Mouse (Mus musculus) erythroblast, embryonic 14.5 days (primary cell): ENCODE results near the gene Cish. TPM values are rescaled to one million over a fixed set of nuclear protein-coding genes. Genes with fewer than 3 reads are reported as not detected.

Experiments used
- H3K27me3 ChIP-seq: 2 replicates; pipeline ENCODE4 v1.6.1; 2012; ENCODE audit warnings: inconsistent platforms; ENCODE audit not compliant: control insufficient read depth
- H3K36me3 ChIP-seq: 2 replicates; pipeline ENCODE4 v1.6.1; 2012; ENCODE audit warnings: mild to moderate bottlenecking, inconsistent platforms; ENCODE audit not compliant: control insufficient read depth
- H3K4me1 ChIP-seq: 2 replicates; pipeline ENCODE4 v1.6.1; 2012; ENCODE audit warnings: inconsistent platforms; ENCODE audit not compliant: control insufficient read depth
- H3K4me3 ChIP-seq: replicated peaks from 2 replicates; pipeline ENCODE3; 2012; ENCODE audit warnings: moderate library complexity, mild to moderate bottlenecking, inconsistent platforms
- H3K9me3 ChIP-seq: 2 replicates; pipeline ENCODE4 v1.6.1; 2012; ENCODE audit warnings: low read length, inconsistent platforms, mixed read lengths; ENCODE audit not compliant: control insufficient read depth
- GATA1 ChIP-seq: IDR thresholded peaks from 2 replicates; pipeline ENCODE4 v1.6.1; 2012; ENCODE audit warnings: low read length, inconsistent platforms, mixed read lengths
- TAL1 ChIP-seq: IDR thresholded peaks from 3 replicates; pipeline ENCODE4 v1.6.1; 2012; ENCODE audit warnings: low read length, inconsistent platforms, mixed read lengths
- polyA plus RNA-seq: library from polyadenylated mRNA; stranded (reverse); fragments of >175 nt; gene quantifications from 2 replicates; pipeline ENCODE4 v1.2.3, GENCODE M21; 2012

Gene Cish
- polyA plus RNA-seq, 1 experiment = 4.1 TPM

- Histone ChIP-seq H3K36me3 (peaks cover 12% of the 10 kb centered on the region), H3K4me1 (peaks cover 3% of the 10 kb centered on the region), H3K9me3 (no peaks in the 10 kb centered on the region), H3K27me3 (no peaks in the 10 kb centered on the region), H3K4me3 (no peak overlapping the region)
- TF ChIP-seq GATA1 = no peak
- TF ChIP-seq TAL1 = no peak
These were observed 27.7 kb downstream of the Cish start for GRCm38 (mm10) chr9:107323558-107323957.

DNA sequence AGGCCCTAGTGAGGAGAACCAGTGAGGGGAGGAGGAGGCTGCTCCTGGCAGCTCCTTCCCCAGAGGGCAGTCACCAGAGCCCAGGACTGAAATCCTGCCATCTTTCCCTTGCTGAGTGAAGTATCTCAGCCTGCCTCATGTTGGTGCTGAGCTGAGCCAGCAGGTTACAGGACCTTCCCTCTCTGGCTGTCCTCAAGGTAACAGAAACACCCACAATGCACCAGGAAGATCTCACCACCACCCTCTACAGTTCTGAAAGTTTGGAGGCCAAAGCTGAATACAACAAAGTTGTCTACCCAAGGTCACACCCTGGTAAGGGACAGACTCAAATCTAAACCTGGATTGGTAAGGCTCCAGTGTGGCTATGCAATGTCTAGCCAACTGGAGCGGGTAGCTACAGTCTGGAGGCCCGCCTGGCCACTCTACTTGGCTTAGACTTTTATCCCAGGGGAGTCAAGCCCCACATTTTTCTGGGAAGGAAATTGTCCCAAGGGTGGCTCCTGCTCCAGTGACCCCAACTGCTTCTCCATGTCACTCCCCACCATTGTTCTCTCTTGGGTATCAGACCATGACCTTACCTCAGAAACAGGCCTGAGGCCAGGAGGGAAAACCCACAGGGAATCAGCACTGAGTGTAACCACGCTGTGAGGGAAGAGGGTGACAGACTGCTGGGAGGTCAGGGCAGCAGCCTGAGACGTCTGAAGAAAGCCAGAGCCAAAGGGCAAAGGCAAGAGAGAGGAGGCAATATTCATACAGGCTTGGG, 29.2 kb downstream of the Cish start:
- Histone ChIP-seq H3K4me3 (no peak overlapping the region), H3K36me3 (peaks cover 12% of the 10 kb centered on the region), H3K9me3 (no peaks in the 10 kb centered on the region), H3K4me1 (peaks cover 3% of the 10 kb centered on the region), H3K27me3 (no peaks in the 10 kb centered on the region)
- no peak for TF ChIP-seq TAL1
- no peak for TF ChIP-seq GATA1

DNA sequence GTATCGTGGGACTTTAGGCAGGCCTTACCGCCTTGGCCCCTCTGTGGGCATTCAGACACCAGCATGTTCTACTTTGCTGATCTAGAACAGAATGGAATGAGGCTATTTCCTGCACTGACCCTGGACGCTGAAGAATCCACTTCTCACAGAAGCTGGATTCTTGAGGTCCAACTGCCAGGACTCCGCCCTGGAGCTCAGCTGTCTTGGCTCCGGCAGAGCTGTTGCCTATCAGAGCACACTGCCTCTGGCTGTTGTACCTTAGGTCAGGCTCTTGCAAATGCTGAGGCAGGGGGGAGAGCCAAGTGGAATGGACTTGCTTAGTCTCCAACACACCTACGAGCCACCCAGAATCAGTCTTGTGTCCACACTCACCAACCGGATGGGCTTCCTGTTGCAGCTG, 30.1 kb downstream of the Cish start:
- H3K36me3 ChIP-seq = peaks cover 12% of the 10 kb centered on the region
- TF ChIP-seq TAL1 (no peak), GATA1 (no peak)
- peaks cover 3% of the 10 kb centered on the region for H3K4me1 ChIP-seq
- no peaks in the 10 kb centered on the region for H3K9me3 ChIP-seq
- no peaks in the 10 kb centered on the region for H3K27me3 ChIP-seq
- no peak overlapping the region for H3K4me3 ChIP-seq

DNA sequence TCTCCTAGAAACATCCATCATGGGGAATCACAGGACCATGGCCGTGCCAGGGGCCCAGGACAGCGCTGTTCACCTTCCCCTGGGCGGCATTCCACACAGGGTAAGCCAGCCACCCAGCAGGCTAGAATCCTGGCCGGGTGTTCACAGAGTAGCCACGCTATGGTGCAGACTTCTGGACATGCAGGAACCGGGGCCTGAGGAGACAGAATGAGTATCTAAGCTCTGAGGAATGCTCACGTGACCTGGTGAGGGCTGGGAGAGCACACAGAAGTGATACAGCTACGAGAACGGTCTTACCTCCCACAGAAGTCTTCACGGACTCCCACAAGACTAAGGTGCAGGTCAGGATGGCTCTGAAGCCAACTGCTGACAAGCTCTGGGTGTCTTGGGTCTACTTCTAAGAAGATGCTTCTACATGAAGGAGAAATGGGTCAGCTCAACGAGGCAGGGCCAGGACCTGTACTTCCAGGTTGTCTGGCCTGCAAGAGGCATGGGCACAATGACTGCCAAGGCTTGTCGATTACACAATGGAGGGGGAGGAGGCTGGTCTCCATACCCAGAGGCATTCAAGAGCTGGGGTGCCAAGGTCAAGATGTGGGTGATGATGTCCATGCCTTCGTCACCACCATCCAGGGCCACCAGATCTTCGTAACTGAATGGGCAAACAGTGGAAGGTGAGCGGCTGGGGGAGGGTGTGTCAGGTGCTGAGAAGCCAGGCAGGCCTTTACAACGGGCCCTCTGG, 32.2 kb downstream of the Cish start:
- H3K36me3 ChIP-seq = peaks cover 14% of the 10 kb centered on the region
- H3K9me3 ChIP-seq = no peaks in the 10 kb centered on the region
- H3K4me3 ChIP-seq = no peak overlapping the region
- H3K27me3 ChIP-seq = no peaks in the 10 kb centered on the region
- TF ChIP-seq GATA1 = no peak
- no peak for TF ChIP-seq TAL1
- peaks cover 3% of the 10 kb centered on the region for H3K4me1 ChIP-seq

- Histone ChIP-seq H3K4me1 (peaks cover 5% of the 10 kb centered on the region), H3K36me3 (peaks cover 17% of the 10 kb centered on the region)
These were observed 35.0 kb downstream of the Cish start for GRCm38 (mm10) chr9:107330791-107331190.

DNA sequence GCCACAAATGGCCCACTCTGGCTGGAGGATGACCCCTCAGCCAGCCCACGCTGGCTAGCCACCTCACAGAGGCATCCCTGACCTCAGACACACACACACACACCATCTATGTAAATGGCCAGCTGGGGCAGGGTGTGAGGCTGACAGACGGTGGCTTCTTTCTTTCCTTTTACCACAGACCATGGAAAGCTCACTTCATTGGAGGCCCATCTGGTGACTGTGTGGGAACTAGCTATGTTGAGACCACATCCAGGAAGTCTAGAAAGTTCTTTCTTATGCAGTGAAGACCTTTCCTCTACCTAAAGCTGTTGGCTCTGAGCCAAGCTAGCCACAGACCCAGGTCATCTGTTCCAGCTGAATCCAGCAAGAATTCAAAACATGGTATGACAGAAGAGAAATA, 37.9 kb downstream of the Cish start:
- H3K4me3 ChIP-seq = no peak overlapping the region
- peaks cover 26% of the 10 kb centered on the region for H3K4me1 ChIP-seq
- no peaks in the 10 kb centered on the region for H3K9me3 ChIP-seq
- no peaks in the 10 kb centered on the region for H3K27me3 ChIP-seq
- TF ChIP-seq TAL1 (no peak), GATA1 (no peak)
- peaks cover 6% of the 10 kb centered on the region for H3K36me3 ChIP-seq

More at GRCm38 (mm10) chr9:107330791-107331190, 35.0 kb downstream of the Cish start:
- no peak for TF ChIP-seq TAL1
- no peak for TF ChIP-seq GATA1
- Histone ChIP-seq H3K4me3 (no peak overlapping the region), H3K27me3 (no peaks in the 10 kb centered on the region), H3K9me3 (no peaks in the 10 kb centered on the region)

- TF ChIP-seq GATA1 (no peak), TAL1 (no peak)
- Histone ChIP-seq H3K9me3 (no peaks in the 10 kb centered on the region), H3K4me1 (peaks cover 28% of the 10 kb centered on the region), H3K36me3 (peaks cover 6% of the 10 kb centered on the region), H3K27me3 (no peaks in the 10 kb centered on the region), H3K4me3 (no peak overlapping the region)
These were observed 38.5 kb downstream of the Cish start for GRCm38 (mm10) chr9:107334356-107334755.

DNA sequence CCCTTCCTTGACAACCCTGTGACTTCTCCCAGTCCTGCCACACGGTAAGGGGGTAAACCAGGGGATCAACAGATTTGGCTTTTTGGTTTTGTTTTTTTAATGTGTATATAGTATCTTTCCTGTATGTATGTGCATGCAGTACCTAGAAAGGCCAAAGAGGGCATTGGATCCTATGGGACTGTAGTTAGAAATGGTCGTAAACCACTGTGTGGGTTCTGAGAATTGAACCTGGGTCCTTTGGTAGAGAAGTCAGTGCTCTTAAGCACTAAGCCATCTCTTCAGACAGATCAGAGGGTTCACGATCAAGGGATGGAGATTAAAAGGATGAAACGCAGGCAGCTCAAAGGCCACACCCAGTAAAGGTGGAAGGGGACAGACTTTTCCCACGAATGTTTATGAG, 39.2 kb downstream of the Cish start:
- peaks cover 6% of the 10 kb centered on the region for H3K36me3 ChIP-seq
- no peak for TF ChIP-seq GATA1
- peaks cover 28% of the 10 kb centered on the region for H3K4me1 ChIP-seq
- no peaks in the 10 kb centered on the region for H3K9me3 ChIP-seq
- no peak overlapping the region for H3K4me3 ChIP-seq
- peaks cover under 1% of the 10 kb centered on the region; the same call in 1 of the 2 replicates for H3K27me3 ChIP-seq

GRCm38 (mm10) chr9:107335909-107336308, 40.1 kb downstream of the Cish start:
- Histone ChIP-seq H3K4me1 (peaks cover 37% of the 10 kb centered on the region), H3K36me3 (peaks cover 6% of the 10 kb centered on the region), H3K9me3 (no peaks in the 10 kb centered on the region), H3K4me3 (no peak overlapping the region), H3K27me3 (peaks cover 7% of the 10 kb centered on the region)
- TF ChIP-seq TAL1 (no peak), GATA1 (no peak)
